Mouse (Mus musculus): ENCODE data around the gene Rpl18. TPM values are rescaled to one million over a fixed set of nuclear protein-coding genes. Genes with fewer than 3 reads are reported as not detected.

Rpl18 gene
- polyA plus RNA-seq, 1 experiment from 2014 or later, result 1,039 TPM

GRCm38 (mm10) chr7:45685811-45686210 is 29.4 kb upstream of the Rpl18 start:
- Histone ChIP-seq H3K4me2 (replicated peaks) (peak overlapping the region; percentile 11; the same call in 1 of the 2 replicates), H3K9ac (peak overlapping the region; percentile 6; the same call in 1 of the 2 replicates), H3K36me3 (no peaks in the 10 kb centered on the region), H3K4me3 (no peak overlapping the region), H3K9me3 (no peaks in the 10 kb centered on the region), H3K4me1 (peaks cover 25% of the 10 kb centered on the region), H3K27me3 (no peaks in the 10 kb centered on the region), H3K27ac (peak overlapping the region; percentile 48; the same call in 1 of the 2 replicates)
- whole genome bisulfite sequencing, result 27% methylated on average over 10 of the region's 10 CpGs
- ATAC-seq (ENCODE audit: low FRiP score, low read depth), result 0 out of 2 replicates have a peak, but pooled peaks have one; percentile 17

- Histone ChIP-seq H3K9me3 (no peaks in the 10 kb centered on the region), H3K36me3 (no peaks in the 10 kb centered on the region), H3K4me3 (no peak overlapping the region), H3K4me1 (peaks cover 25% of the 10 kb centered on the region), H3K9ac (no peak overlapping the region), H3K27ac (no peak overlapping the region), H3K27me3 (no peaks in the 10 kb centered on the region), H3K4me2 (replicated peaks) (no peak overlapping the region)
- ATAC-seq (ENCODE audit: low FRiP score, low read depth), result no peak
- WGBS, result 84% methylated on average over 3 of the region's 3 CpGs
Measured at GRCm38 (mm10) chr7:45686841-45687240, 28.4 kb upstream of the Rpl18 start.

- H3K4me3 ChIP-seq, result no peak overlapping the region
- H3K4me1 ChIP-seq, result peaks cover 18% of the 10 kb centered on the region
- H3K9ac ChIP-seq, result no peak overlapping the region
- H3K27ac ChIP-seq, result no peak overlapping the region
- no peak for ATAC-seq (ENCODE audit: low FRiP score, low read depth)
- H3K36me3 ChIP-seq, result no peaks in the 10 kb centered on the region
- H3K9me3 ChIP-seq, result no peaks in the 10 kb centered on the region
- no peaks in the 10 kb centered on the region for H3K27me3 ChIP-seq
- WGBS, result 54% methylated on average over 6 of the region's 6 CpGs
- no peak overlapping the region for H3K4me2 ChIP-seq (replicated peaks)
Measured at GRCm38 (mm10) chr7:45689099-45689498, 26.2 kb upstream of the Rpl18 start.

GRCm38 (mm10) chr7:45689800-45690199 is 25.5 kb upstream of the Rpl18 start:
- ATAC-seq (ENCODE audit: low FRiP score, low read depth), result no peak
- no peaks in the 10 kb centered on the region for H3K36me3 ChIP-seq
- no peaks in the 10 kb centered on the region for H3K27me3 ChIP-seq
- WGBS, result 75% methylated on average over 11 of the region's 11 CpGs
- no peak overlapping the region for H3K4me3 ChIP-seq
- no peak overlapping the region for H3K9ac ChIP-seq
- H3K4me2 ChIP-seq (replicated peaks), result no peak overlapping the region
- peaks cover 21% of the 10 kb centered on the region for H3K4me1 ChIP-seq
- H3K9me3 ChIP-seq, result no peaks in the 10 kb centered on the region
- H3K27ac ChIP-seq, result no peak overlapping the region

GRCm38 (mm10) chr7:45692364-45692763 is 22.9 kb upstream of the Rpl18 start:
- no peak overlapping the region for H3K27ac ChIP-seq
- H3K9me3 ChIP-seq, result no peaks in the 10 kb centered on the region
- 75% methylated on average over 2 of the region's 2 CpGs for WGBS
- H3K9ac ChIP-seq, result no peak overlapping the region
- ATAC-seq (ENCODE audit: low FRiP score, low read depth), result no peak
- H3K4me2 ChIP-seq (replicated peaks), result no peak overlapping the region
- H3K27me3 ChIP-seq, result no peaks in the 10 kb centered on the region
- H3K4me1 ChIP-seq, result peaks cover 9% of the 10 kb centered on the region; the same call in 1 of the 2 replicates
- no peak overlapping the region for H3K4me3 ChIP-seq
- no peaks in the 10 kb centered on the region for H3K36me3 ChIP-seq

- H3K9ac ChIP-seq, result no peak within 1 kb of the TSS
- no peak within 1 kb of the TSS for H3K4me2 ChIP-seq (replicated peaks)
- peaks cover 14% of the 10 kb centered on the region for H3K27me3 ChIP-seq
- H3K9me3 ChIP-seq, result no peaks in the 10 kb centered on the region
- no peak within 1 kb of the TSS for H3K4me3 ChIP-seq
- peaks cover 9% of the 10 kb centered on the region; the same call in 1 of the 2 replicates for H3K4me1 ChIP-seq
- WGBS, result 90% methylated on average over 50 of the region's 50 CpGs
- no peak for ATAC-seq (ENCODE audit: low FRiP score, low read depth)
- H3K27ac ChIP-seq, result peak within 1 kb of the TSS; percentile 44; the same call in 1 of the 2 replicates
- no peaks in the 10 kb centered on the region for H3K36me3 ChIP-seq
Measured at GRCm38 (mm10) chr7:45693921-45694591, 21.2 kb upstream of the Rpl18 start, which contains the start of gene Sec1. Gene Sec1 (minus strand): TSS chr7:45694402.

- 6% methylated on average over 6 of the region's 6 CpGs for WGBS
Measured at GRCm38 (mm10) chr7:45695098-45695497, 20.2 kb upstream of the Rpl18 start.

GRCm38 (mm10) chr7:45697894-45698293 is 17.4 kb upstream of the Rpl18 start:
- Histone ChIP-seq H3K36me3 (no peaks in the 10 kb centered on the region), H3K9ac (no peak overlapping the region), H3K9me3 (no peaks in the 10 kb centered on the region), H3K4me2 (replicated peaks) (no peak overlapping the region), H3K27ac (no peak overlapping the region), H3K4me1 (peaks cover 31% of the 10 kb centered on the region), H3K4me3 (no peak overlapping the region), H3K27me3 (peaks cover 30% of the 10 kb centered on the region)
- WGBS, result 76% methylated on average over 7 of the region's 7 CpGs
- ATAC-seq (ENCODE audit: low FRiP score, low read depth), result no peak

More at GRCm38 (mm10) chr7:45695098-45695497, 20.2 kb upstream of the Rpl18 start:
- H3K4me1 ChIP-seq, result peaks cover 16% of the 10 kb centered on the region
- H3K27me3 ChIP-seq, result peaks cover 24% of the 10 kb centered on the region
- no peaks in the 10 kb centered on the region for H3K36me3 ChIP-seq
- no peaks in the 10 kb centered on the region for H3K9me3 ChIP-seq
- H3K4me3 ChIP-seq, result no peak overlapping the region
- ATAC-seq (ENCODE audit: low FRiP score, low read depth), result no peak; the same call in 1 of the 2 replicates
- peak overlapping the region; percentile 44; the same call in 1 of the 2 replicates for H3K27ac ChIP-seq
- no peak overlapping the region for H3K4me2 ChIP-seq (replicated peaks)
- H3K9ac ChIP-seq, result no peak overlapping the region

GRCm38 (mm10) chr7:45699523-45700141 is 15.6 kb upstream of the Rpl18 start, which contains the start of gene Car11:
Gene Car11 (plus strand): TSS chr7:45699843.
- 2% methylated on average over 36 of the region's 36 CpGs for WGBS
- H3K4me2 ChIP-seq (replicated peaks), result peak within 1 kb of the TSS; percentile 91
- peak within 1 kb of the TSS; percentile 74 for H3K9ac ChIP-seq
- peak within 1 kb of the TSS; percentile 50 for H3K4me3 ChIP-seq
- no peak for ATAC-seq (ENCODE audit: low FRiP score, low read depth)
- H3K36me3 ChIP-seq, result no peaks in the 10 kb centered on the region
- H3K27ac ChIP-seq, result no peak within 1 kb of the TSS
- H3K27me3 ChIP-seq, result peaks cover 30% of the 10 kb centered on the region
- H3K9me3 ChIP-seq, result no peaks in the 10 kb centered on the region
- H3K4me1 ChIP-seq, result peaks cover 37% of the 10 kb centered on the region

GRCm38 (mm10) chr7:45700301-45701015 is 14.8 kb upstream of the Rpl18 start:
- Histone ChIP-seq H3K4me1 (peaks cover 36% of the 10 kb centered on the region), H3K36me3 (no peaks in the 10 kb centered on the region), H3K4me2 (replicated peaks) (peak overlapping the region; percentile 91), H3K4me3 (peak overlapping the region; percentile 50), H3K27me3 (peaks cover 30% of the 10 kb centered on the region), H3K27ac (no peak overlapping the region), H3K9me3 (no peaks in the 10 kb centered on the region), H3K9ac (peak overlapping the region; percentile 74)
- under 1% methylated on average over 20 of the region's 20 CpGs for WGBS
- no peak for ATAC-seq (ENCODE audit: low FRiP score, low read depth)

- peak overlapping the region; percentile 91 for H3K4me2 ChIP-seq (replicated peaks)
- peak overlapping the region; percentile 33; the same call in 1 of the 2 replicates for H3K27ac ChIP-seq
- peaks cover 42% of the 10 kb centered on the region for H3K4me1 ChIP-seq
- H3K4me3 ChIP-seq, result peak overlapping the region; percentile 50
- no peaks in the 10 kb centered on the region for H3K36me3 ChIP-seq
- H3K27me3 ChIP-seq, result peaks cover 30% of the 10 kb centered on the region
- WGBS, result 24% methylated on average over 11 of the region's 11 CpGs
- peak overlapping the region; percentile 57 for H3K9ac ChIP-seq
- no peak for ATAC-seq (ENCODE audit: low FRiP score, low read depth)
- H3K9me3 ChIP-seq, result no peaks in the 10 kb centered on the region
Measured at GRCm38 (mm10) chr7:45701072-45701471, 14.2 kb upstream of the Rpl18 start.

- H3K4me3 ChIP-seq, result peak overlapping the region; percentile 50; the same call in 1 of the 2 replicates
- H3K36me3 ChIP-seq, result no peaks in the 10 kb centered on the region
- H3K9ac ChIP-seq, result no peak overlapping the region
- ATAC-seq (ENCODE audit: low FRiP score, low read depth), result no peak
- peaks cover 30% of the 10 kb centered on the region for H3K27me3 ChIP-seq
- no peaks in the 10 kb centered on the region for H3K9me3 ChIP-seq
- WGBS, result 85% methylated on average over 11 of the region's 11 CpGs
- peak overlapping the region; percentile 91 for H3K4me2 ChIP-seq (replicated peaks)
- peaks cover 47% of the 10 kb centered on the region for H3K4me1 ChIP-seq
- H3K27ac ChIP-seq, result no peak overlapping the region
Measured at GRCm38 (mm10) chr7:45701607-45702006, 13.7 kb upstream of the Rpl18 start.

All from limb, embryonic 13.5 days (tissue).